Mouse (Mus musculus) limb, embryonic 12.5 days (tissue): ENCODE measurements around the gene Dpm3. TPM values are rescaled to one million over a fixed set of nuclear protein-coding genes. Genes with fewer than 3 reads are reported as not detected.
A peak's percentile ranks its signal among the peaks of the same experiment; 100 is the strongest.

ENCODE experiments used
- ATAC-seq: fragments of 200-750 bp; cut with Nextera tagmentation; 2 replicates; pipeline ENCODE4 v1.8.0; 2017; ENCODE audit warnings: low read depth, moderate TSS enrichment; ENCODE audit not compliant: insufficient number of reproducible peaks, insufficient read depth, low FRiP score, low TSS enrichment
- H3K27ac ChIP-seq: fragments of 300-500 bp; sonication (generic); 2 replicates; pipeline ENCODE4 v1.5.1; 2016; ENCODE audit warnings: mild to moderate bottlenecking, moderate library complexity
- H3K27me3 ChIP-seq: fragments of 300-500 bp; sonication (generic); 2 replicates; pipeline ENCODE4 v1.6.1; 2016; ENCODE audit warnings: mild to moderate bottlenecking, moderate library complexity
- H3K36me3 ChIP-seq: fragments of 300-500 bp; sonication (generic); 2 replicates; pipeline ENCODE4 v1.6.1; 2016; ENCODE audit warnings: mild to moderate bottlenecking, moderate library complexity
- H3K4me1 ChIP-seq: fragments of 300-500 bp; sonication (generic); replicated peaks from 2 replicates; pipeline ENCODE4 v1.6.1; 2016
- H3K4me2 ChIP-seq: fragments of 300-500 bp; sonication (generic); 2 replicates; pipeline ENCODE4 v1.6.1; 2016; ENCODE audit warnings: mild to moderate bottlenecking, moderate library complexity
- H3K4me3 ChIP-seq: fragments of 300-500 bp; sonication (generic); replicated peaks from 2 replicates; pipeline ENCODE4 v1.5.1; 2016; ENCODE audit warnings: mild to moderate bottlenecking
- H3K9ac ChIP-seq: fragments of 300-500 bp; sonication (generic); replicated peaks from 2 replicates; pipeline ENCODE4 v1.6.1; 2016; ENCODE audit warnings: mild to moderate bottlenecking, moderate library complexity
- H3K9me3 ChIP-seq: fragments of 300-500 bp; sonication (generic); 2 replicates; pipeline ENCODE4 v1.6.1; 2016; ENCODE audit warnings: mild to moderate bottlenecking, moderate library complexity
- WGBS: fragments of 180-500 bp; shearing (Covaris S2); methylation state at CpG from one replicate; pipeline ENCODE4 v1.1.7; 2016; 5-methylcytosine and 5-hydroxymethylcytosine counted together
- polyA plus RNA-seq: library from polyadenylated mRNA; unstranded; fragments of >200 nt; fragmentation: Nextera tagmentation; extraction: Ambion mirVana; gene quantifications from 2 replicates; pipeline ENCODE4 v1.2.1, GENCODE M21; 2016

Dpm3 gene
- polyA plus RNA-seq, 1 experiment from 2014 or later, result 102 TPM

- H3K4me2 ChIP-seq, result no peak overlapping the region
- H3K4me1 ChIP-seq, result peaks cover 23% of the 10 kb centered on the region
- ATAC-seq, result no peak
- H3K9me3 ChIP-seq, result no peaks in the 10 kb centered on the region
- H3K36me3 ChIP-seq, result no peaks in the 10 kb centered on the region
- WGBS, result 74% methylated on average over 5 of the region's 5 CpGs
- H3K27ac ChIP-seq, result no peak overlapping the region
- H3K4me3 ChIP-seq, result no peak overlapping the region
- H3K9ac ChIP-seq, result no peak overlapping the region
- H3K27me3 ChIP-seq, result no peaks in the 10 kb centered on the region
Measured at GRCm38 (mm10) chr3:89294195-89294594, 35.0 kb downstream of the Dpm3 start.

GRCm38 (mm10) chr3:89295685-89296230, 36.6 kb downstream of the Dpm3 start:
- Histone ChIP-seq H3K27ac (no peak overlapping the region), H3K36me3 (no peaks in the 10 kb centered on the region), H3K4me2 (no peak overlapping the region), H3K9me3 (no peaks in the 10 kb centered on the region), H3K4me1 (peaks cover 28% of the 10 kb centered on the region), H3K4me3 (no peak overlapping the region), H3K27me3 (no peaks in the 10 kb centered on the region), H3K9ac (no peak overlapping the region)
- WGBS, result 79% methylated on average over 8 of the region's 8 CpGs
- ATAC-seq, result no peak

- no peak for ATAC-seq
- Histone ChIP-seq H3K4me3 (no peak overlapping the region), H3K9me3 (no peaks in the 10 kb centered on the region), H3K4me2 (no peak overlapping the region), H3K27me3 (no peaks in the 10 kb centered on the region), H3K36me3 (no peaks in the 10 kb centered on the region), H3K4me1 (peaks cover 17% of the 10 kb centered on the region), H3K27ac (peak overlapping the region; percentile 56; the same call in 1 of the 2 replicates), H3K9ac (no peak overlapping the region)
- WGBS, result 78% methylated on average over 11 of the region's 11 CpGs
Measured at GRCm38 (mm10) chr3:89296761-89297396, 37.7 kb downstream of the Dpm3 start.

GRCm38 (mm10) chr3:89298908-89299307, 39.8 kb downstream of the Dpm3 start:
- H3K27ac ChIP-seq, result no peak overlapping the region
- H3K9me3 ChIP-seq, result no peaks in the 10 kb centered on the region
- peaks cover 11% of the 10 kb centered on the region for H3K4me1 ChIP-seq
- no peak overlapping the region for H3K9ac ChIP-seq
- H3K36me3 ChIP-seq, result no peaks in the 10 kb centered on the region
- H3K27me3 ChIP-seq, result no peaks in the 10 kb centered on the region
- H3K4me2 ChIP-seq, result peak overlapping the region; percentile 57; the same call in 1 of the 2 replicates
- WGBS, result 83% methylated on average over 6 of the region's 6 CpGs
- no peak overlapping the region for H3K4me3 ChIP-seq
- no peak for ATAC-seq

- H3K4me1 ChIP-seq, result peaks cover 11% of the 10 kb centered on the region
- no peaks in the 10 kb centered on the region for H3K9me3 ChIP-seq
- H3K4me3 ChIP-seq, result peak overlapping the region; percentile 26
- H3K36me3 ChIP-seq, result no peaks in the 10 kb centered on the region
- H3K9ac ChIP-seq, result peak overlapping the region; percentile 53
- peak overlapping the region; percentile 57 for H3K4me2 ChIP-seq
- H3K27me3 ChIP-seq, result no peaks in the 10 kb centered on the region
- H3K27ac ChIP-seq, result peak overlapping the region; percentile 17; the same call in 1 of the 2 replicates
- ATAC-seq, result no peak
- 2% methylated on average over 14 of the region's 14 CpGs for WGBS
Measured at GRCm38 (mm10) chr3:89299499-89299898, 40.3 kb downstream of the Dpm3 start.

- no peaks in the 10 kb centered on the region for H3K27me3 ChIP-seq
- H3K9me3 ChIP-seq, result no peaks in the 10 kb centered on the region
- ATAC-seq, result no peak
- no peaks in the 10 kb centered on the region for H3K36me3 ChIP-seq
- 0 out of 2 replicates have a peak overlapping the region, but pooled peaks have one; percentile 26 for H3K4me3 ChIP-seq
- H3K27ac ChIP-seq, result no peak overlapping the region
- WGBS, result 38% methylated on average over 1 of the region's 1 CpGs
- H3K9ac ChIP-seq, result peak overlapping the region; percentile 53; the same call in 1 of the 2 replicates
- H3K4me1 ChIP-seq, result peaks cover 14% of the 10 kb centered on the region
- peak overlapping the region; percentile 57 for H3K4me2 ChIP-seq
Measured at GRCm38 (mm10) chr3:89300071-89300470, 40.9 kb downstream of the Dpm3 start.

- no peaks in the 10 kb centered on the region for H3K36me3 ChIP-seq
- ATAC-seq, result no peak
- no peak overlapping the region for H3K4me3 ChIP-seq
- WGBS, result 68% methylated on average over 2 of the region's 2 CpGs
- H3K27ac ChIP-seq, result no peak overlapping the region
- no peaks in the 10 kb centered on the region for H3K9me3 ChIP-seq
- peaks cover 17% of the 10 kb centered on the region for H3K4me1 ChIP-seq
- H3K4me2 ChIP-seq, result no peak overlapping the region
- no peak overlapping the region for H3K9ac ChIP-seq
- no peaks in the 10 kb centered on the region for H3K27me3 ChIP-seq
Measured at GRCm38 (mm10) chr3:89300514-89300913, 41.4 kb downstream of the Dpm3 start.

GRCm38 (mm10) chr3:89304440-89304839, 45.3 kb downstream of the Dpm3 start:
- H3K27ac ChIP-seq, result 0 out of 2 replicates have a peak overlapping the region, but pooled peaks have one; percentile 36
- H3K27me3 ChIP-seq, result no peaks in the 10 kb centered on the region

GRCm38 (mm10) chr3:89305105-89305504, 45.9 kb downstream of the Dpm3 start:
- 66% methylated on average over 4 of the region's 4 CpGs for WGBS
- H3K9ac ChIP-seq, result no peak overlapping the region

More at GRCm38 (mm10) chr3:89304440-89304839, 45.3 kb downstream of the Dpm3 start:
- WGBS, result 67% methylated on average over 6 of the region's 6 CpGs
- Histone ChIP-seq H3K4me2 (no peak overlapping the region), H3K4me1 (peaks cover 24% of the 10 kb centered on the region), H3K36me3 (no peaks in the 10 kb centered on the region), H3K9ac (no peak overlapping the region), H3K4me3 (no peak overlapping the region), H3K9me3 (no peaks in the 10 kb centered on the region)
- no peak for ATAC-seq

GRCm38 (mm10) chr3:89305551-89306325, 46.6 kb downstream of the Dpm3 start:
- H3K4me3 ChIP-seq, result no peak overlapping the region
- H3K27me3 ChIP-seq, result no peaks in the 10 kb centered on the region
- peak overlapping the region; percentile 77 for H3K27ac ChIP-seq
- H3K4me1 ChIP-seq, result peaks cover 16% of the 10 kb centered on the region
- H3K9ac ChIP-seq, result no peak overlapping the region
- no peak; the same call in 1 of the 2 replicates for ATAC-seq
- WGBS, result 50% methylated on average over 8 of the region's 8 CpGs
- H3K36me3 ChIP-seq, result no peaks in the 10 kb centered on the region
- peaks cover under 1% of the 10 kb centered on the region; the same call in 1 of the 2 replicates for H3K9me3 ChIP-seq
- H3K4me2 ChIP-seq, result no peak overlapping the region

More at GRCm38 (mm10) chr3:89305105-89305504, 45.9 kb downstream of the Dpm3 start:
- H3K27ac ChIP-seq, result peak overlapping the region; percentile 64; the same call in 1 of the 2 replicates
- no peaks in the 10 kb centered on the region for H3K9me3 ChIP-seq
- peaks cover 17% of the 10 kb centered on the region for H3K4me1 ChIP-seq
- H3K4me3 ChIP-seq, result no peak overlapping the region
- no peaks in the 10 kb centered on the region for H3K27me3 ChIP-seq
- no peak for ATAC-seq
- H3K36me3 ChIP-seq, result no peaks in the 10 kb centered on the region
- no peak overlapping the region for H3K4me2 ChIP-seq

GRCm38 (mm10) chr3:89308089-89308488, 48.9 kb downstream of the Dpm3 start:
- no peak overlapping the region for H3K4me3 ChIP-seq
- H3K4me1 ChIP-seq, result peaks cover 16% of the 10 kb centered on the region
- H3K4me2 ChIP-seq, result no peak overlapping the region
- peaks cover 5% of the 10 kb centered on the region; the same call in 1 of the 2 replicates for H3K9me3 ChIP-seq
- ATAC-seq, result no peak; the same call in 1 of the 2 replicates
- WGBS, result 2% methylated on average over 9 of the region's 9 CpGs
- H3K27me3 ChIP-seq, result no peaks in the 10 kb centered on the region
- no peaks in the 10 kb centered on the region for H3K36me3 ChIP-seq
- no peak overlapping the region for H3K9ac ChIP-seq
- H3K27ac ChIP-seq, result no peak overlapping the region
